Mouse (Mus musculus) c-Kit-positive CD71-positive TER-119-negative erythroid progenitor cells, embryonic 14.5 days (primary cell): ENCODE measurements at regions not wholly inside any gene's neighbourhood (a gene's known extent, or its start where the extent isn't known, plus 50 kb on each side); places are given as distances from the start of the nearest gene placed in this dataset.

Source experiments
- DNase-seq: peaks from one replicate; pipeline ENCODE4 v3.0.0-alpha.2; 2013; ENCODE audit warnings: low read depth

GRCm38 (mm10) chr3:151351481-151352090 lies 86.1 kb upstream of the Adgrl4 start:
- no peak for DNase-seq

- DNase-seq, result no peak
Observed at GRCm38 (mm10) chr3:151366302-151366701, 71.4 kb upstream of the Adgrl4 start.

- no peak for DNase-seq
Observed at GRCm38 (mm10) chr3:151366707-151367306, 70.9 kb upstream of the Adgrl4 start.

GRCm38 (mm10) chr3:151383326-151384019 lies 54.2 kb upstream of the Adgrl4 start:
- no peak for DNase-seq

- no peak for DNase-seq
Observed at GRCm38 (mm10) chr3:151384850-151385249, 52.8 kb upstream of the Adgrl4 start.

- DNase-seq, result no peak
Observed at GRCm38 (mm10) chr3:151386103-151386502, 51.6 kb upstream of the Adgrl4 start.
